Mouse (Mus musculus): ENCODE data around the gene F7. TPM values are rescaled to one million over a fixed set of nuclear protein-coding genes. Genes with fewer than 3 reads are reported as not detected.

The F7 gene
- polyA plus RNA-seq, 1 experiment from 2014 or later: 0.09 TPM

DNA sequence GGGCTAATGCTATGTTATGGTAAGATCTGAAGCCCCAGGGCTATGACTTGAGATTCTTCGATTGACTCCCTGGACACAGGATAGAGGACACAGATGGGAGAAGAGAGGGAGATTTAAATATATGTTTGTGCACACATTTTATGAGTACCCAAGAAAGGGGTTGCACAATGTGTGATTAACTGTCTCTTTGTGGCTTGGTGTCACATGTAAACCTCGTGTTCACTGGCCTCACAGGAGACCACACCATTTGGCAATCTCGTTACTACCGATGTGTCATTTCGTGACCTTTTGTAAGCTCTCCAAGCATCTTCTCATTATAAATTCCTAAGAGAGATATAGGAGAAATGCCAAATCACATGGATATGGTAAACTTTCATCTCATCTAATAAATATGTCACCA is 1.8 kb downstream of the F7 start:
- no peak for DNase-seq
- Histone ChIP-seq H3K4me2 (no peak overlapping the region), H3K27me3 (ENCODE audit: insufficient read depth, low read length) (no peaks in the 10 kb centered on the region), H3K9ac (no peak overlapping the region), H3K27ac (ENCODE audit: low read depth) (no peak overlapping the region), H3K4me3 (ENCODE audit: low read depth, low read length) (no peak overlapping the region), H3K9me3 (ENCODE audit: low read depth, low read length) (no peaks in the 10 kb centered on the region), H3K36me3 (ENCODE audit: insufficient read depth) (no peaks in the 10 kb centered on the region), H3K4me1 (ENCODE audit: insufficient read depth) (no peaks in the 10 kb centered on the region)
- TF ChIP-seq CTCF (IDR thresholded peaks at IDR 0.05; ENCODE audit: low read depth): no peak
- ATAC-seq (ENCODE audit: insufficient read depth): no peak
- 78% methylated on average over 5 of the region's 5 CpGs for WGBS

GRCm38 (mm10) chr8:13028482-13028881 is 2.6 kb downstream of the F7 start:
- no peaks in the 10 kb centered on the region for H3K27me3 ChIP-seq (ENCODE audit: insufficient read depth, low read length)
- H3K27ac ChIP-seq (ENCODE audit: low read depth): no peak overlapping the region
- ATAC-seq (ENCODE audit: insufficient read depth): no peak
- no peaks in the 10 kb centered on the region for H3K36me3 ChIP-seq (ENCODE audit: insufficient read depth)
- no peaks in the 10 kb centered on the region for H3K4me1 ChIP-seq (ENCODE audit: insufficient read depth)
- no peak overlapping the region for H3K4me2 ChIP-seq
- DNase-seq: no peak
- TF ChIP-seq CTCF (IDR thresholded peaks at IDR 0.05; ENCODE audit: low read depth): no peak
- WGBS: 67% methylated on average over 5 of the region's 5 CpGs
- H3K9me3 ChIP-seq (ENCODE audit: low read depth, low read length): no peaks in the 10 kb centered on the region
- H3K4me3 ChIP-seq (ENCODE audit: low read depth, low read length): no peak overlapping the region
- no peak overlapping the region for H3K9ac ChIP-seq

DNA sequence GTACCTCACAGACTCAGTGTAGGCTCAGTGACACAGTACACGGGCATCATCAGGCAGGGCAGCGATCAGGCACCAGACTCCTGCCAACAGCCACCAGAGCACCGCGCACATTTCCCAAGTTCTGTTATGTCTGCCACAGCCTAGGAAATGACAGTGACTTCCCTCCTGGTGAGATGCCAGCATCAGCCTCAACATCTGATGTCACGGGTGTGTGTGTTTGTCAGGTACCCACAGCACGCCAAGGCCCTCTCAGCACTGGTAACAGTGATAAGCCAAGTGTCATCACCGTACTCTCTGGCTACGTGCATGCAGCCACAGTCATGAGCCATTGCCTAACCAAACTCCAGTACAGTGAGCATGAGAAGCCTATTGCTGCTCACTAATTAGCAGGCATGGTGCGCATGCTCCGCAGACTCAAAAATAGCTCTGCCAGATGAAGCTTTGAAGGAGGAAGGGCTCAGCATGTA is 10.5 kb downstream of the F7 start:
- Histone ChIP-seq H3K4me2 (no peak overlapping the region), H3K9me3 (ENCODE audit: low read depth, low read length) (no peaks in the 10 kb centered on the region), H3K4me1 (ENCODE audit: insufficient read depth) (no peaks in the 10 kb centered on the region), H3K36me3 (ENCODE audit: insufficient read depth) (no peaks in the 10 kb centered on the region), H3K27me3 (ENCODE audit: insufficient read depth, low read length) (no peaks in the 10 kb centered on the region), H3K9ac (no peak overlapping the region), H3K27ac (ENCODE audit: low read depth) (no peak overlapping the region), H3K4me3 (ENCODE audit: low read depth, low read length) (no peak overlapping the region)
- 81% methylated on average over 10 of the region's 10 CpGs for WGBS
- DNase-seq (no peak), ATAC-seq (ENCODE audit: insufficient read depth) (no peak)
- TF ChIP-seq CTCF (IDR thresholded peaks at IDR 0.05; ENCODE audit: low read depth): no peak

DNA sequence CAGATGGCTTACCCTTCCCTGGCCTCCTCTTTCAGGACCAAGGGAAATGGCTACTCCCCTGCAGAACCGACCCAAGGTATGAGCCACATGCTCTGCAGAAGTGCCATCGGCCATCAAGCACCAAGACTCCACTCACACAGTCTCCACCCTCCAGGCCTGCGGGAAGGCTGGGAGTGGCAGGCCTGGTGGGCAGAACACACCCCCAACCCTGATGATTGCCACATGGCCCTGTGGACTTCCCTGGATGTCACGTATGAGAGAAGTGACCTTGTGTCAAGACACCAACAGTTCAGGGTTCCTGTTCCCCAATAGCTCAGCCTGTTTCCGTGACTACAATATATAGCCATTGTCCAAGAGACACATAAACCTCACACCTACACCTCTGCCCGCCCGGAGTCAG is 11.2 kb downstream of the F7 start, which contains the start of gene F10:
Gene F10, plus strand, starts transcription at position 294 of the 400 bp plus-strand sequence.
- no peak for TF ChIP-seq CTCF (IDR thresholded peaks at IDR 0.05; ENCODE audit: low read depth)
- Histone ChIP-seq H3K9me3 (ENCODE audit: low read depth, low read length) (no peaks in the 10 kb centered on the region), H3K27ac (ENCODE audit: low read depth) (no peak within 1 kb of the TSS), H3K4me1 (ENCODE audit: insufficient read depth) (no peaks in the 10 kb centered on the region), H3K27me3 (ENCODE audit: insufficient read depth, low read length) (no peaks in the 10 kb centered on the region), H3K36me3 (ENCODE audit: insufficient read depth) (no peaks in the 10 kb centered on the region), H3K9ac (no peak within 1 kb of the TSS), H3K4me2 (no peak within 1 kb of the TSS), H3K4me3 (ENCODE audit: low read depth, low read length) (no peak within 1 kb of the TSS)
- ATAC-seq (ENCODE audit: insufficient read depth): no peak
- 67% methylated on average over 7 of the region's 7 CpGs for WGBS
- no peak for DNase-seq

DNA sequence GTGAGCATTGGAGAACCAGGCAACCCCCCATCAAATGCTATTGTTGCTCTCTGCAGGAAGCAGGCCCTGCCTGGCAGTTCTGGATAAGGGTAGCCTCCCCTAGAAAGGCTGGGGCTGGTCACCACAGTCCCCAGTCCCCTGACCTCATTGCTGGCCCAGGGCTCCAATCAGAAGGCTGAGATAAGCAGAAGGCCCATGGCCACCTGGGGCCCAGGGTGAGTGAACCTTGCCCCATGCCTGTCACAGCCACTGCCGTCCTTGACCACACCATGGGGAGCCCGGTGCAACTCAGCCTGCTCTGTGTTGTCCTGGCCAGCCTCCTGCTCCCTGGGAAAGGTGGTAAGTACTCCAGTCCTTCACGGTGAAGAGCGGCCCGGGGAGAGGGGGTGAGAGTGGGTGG is 11.7 kb downstream of the F7 start:
- no peak overlapping the region for H3K4me2 ChIP-seq
- no peak for DNase-seq
- 30% methylated on average over 5 of the region's 5 CpGs for WGBS
- no peaks in the 10 kb centered on the region for H3K36me3 ChIP-seq (ENCODE audit: insufficient read depth)
- H3K9me3 ChIP-seq (ENCODE audit: low read depth, low read length): no peaks in the 10 kb centered on the region
- no peak overlapping the region for H3K9ac ChIP-seq
- TF ChIP-seq CTCF (IDR thresholded peaks at IDR 0.05; ENCODE audit: low read depth): no peak
- ATAC-seq (ENCODE audit: insufficient read depth): no peak
- H3K27ac ChIP-seq (ENCODE audit: low read depth): no peak overlapping the region
- H3K4me3 ChIP-seq (ENCODE audit: low read depth, low read length): no peak overlapping the region
- H3K27me3 ChIP-seq (ENCODE audit: insufficient read depth, low read length): no peaks in the 10 kb centered on the region
- H3K4me1 ChIP-seq (ENCODE audit: insufficient read depth): no peaks in the 10 kb centered on the region

DNA sequence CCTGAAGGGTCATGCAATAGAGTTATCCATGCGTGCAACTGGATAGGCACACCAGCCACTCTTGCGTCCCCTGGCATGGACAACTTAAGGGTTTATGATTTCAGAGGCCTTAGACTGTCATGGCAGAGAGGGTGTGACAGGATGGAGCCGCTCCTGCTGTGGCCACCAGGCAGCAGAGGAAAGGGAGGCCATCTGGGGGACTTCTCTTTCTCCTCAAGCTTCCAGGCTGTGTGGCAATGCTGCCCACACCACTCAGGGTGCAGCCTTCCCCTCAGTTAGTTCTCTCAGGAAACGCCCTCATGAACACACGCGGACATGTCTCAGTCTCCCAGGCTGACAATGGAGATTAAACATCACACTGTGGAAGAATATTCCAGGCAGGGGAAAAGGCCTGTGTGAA is 13.2 kb downstream of the F7 start:
- no peaks in the 10 kb centered on the region for H3K4me1 ChIP-seq (ENCODE audit: insufficient read depth)
- no peak for TF ChIP-seq CTCF (IDR thresholded peaks at IDR 0.05; ENCODE audit: low read depth)
- H3K9ac ChIP-seq: no peak overlapping the region
- no peak overlapping the region for H3K27ac ChIP-seq (ENCODE audit: low read depth)
- ATAC-seq (ENCODE audit: insufficient read depth) (no peak), DNase-seq (no peak)
- no peak overlapping the region for H3K4me3 ChIP-seq (ENCODE audit: low read depth, low read length)
- no peaks in the 10 kb centered on the region for H3K9me3 ChIP-seq (ENCODE audit: low read depth, low read length)
- H3K27me3 ChIP-seq (ENCODE audit: insufficient read depth, low read length): no peaks in the 10 kb centered on the region
- H3K4me2 ChIP-seq: no peak overlapping the region
- H3K36me3 ChIP-seq (ENCODE audit: insufficient read depth): no peaks in the 10 kb centered on the region
- WGBS: 69% methylated on average over 6 of the region's 6 CpGs

GRCm38 (mm10) chr8:13041459-13041858 is 15.6 kb downstream of the F7 start:
- Histone ChIP-seq H3K9ac (no peak overlapping the region), H3K9me3 (ENCODE audit: low read depth, low read length) (no peaks in the 10 kb centered on the region), H3K4me1 (ENCODE audit: insufficient read depth) (no peaks in the 10 kb centered on the region), H3K36me3 (ENCODE audit: insufficient read depth) (no peaks in the 10 kb centered on the region), H3K4me2 (no peak overlapping the region), H3K4me3 (ENCODE audit: low read depth, low read length) (no peak overlapping the region), H3K27me3 (ENCODE audit: insufficient read depth, low read length) (no peaks in the 10 kb centered on the region), H3K27ac (ENCODE audit: low read depth) (no peak overlapping the region)
- no peak for DNase-seq
- WGBS: 81% methylated on average over 4 of the region's 4 CpGs
- TF ChIP-seq CTCF (IDR thresholded peaks at IDR 0.05; ENCODE audit: low read depth): no peak
- no peak for ATAC-seq (ENCODE audit: insufficient read depth)

DNA sequence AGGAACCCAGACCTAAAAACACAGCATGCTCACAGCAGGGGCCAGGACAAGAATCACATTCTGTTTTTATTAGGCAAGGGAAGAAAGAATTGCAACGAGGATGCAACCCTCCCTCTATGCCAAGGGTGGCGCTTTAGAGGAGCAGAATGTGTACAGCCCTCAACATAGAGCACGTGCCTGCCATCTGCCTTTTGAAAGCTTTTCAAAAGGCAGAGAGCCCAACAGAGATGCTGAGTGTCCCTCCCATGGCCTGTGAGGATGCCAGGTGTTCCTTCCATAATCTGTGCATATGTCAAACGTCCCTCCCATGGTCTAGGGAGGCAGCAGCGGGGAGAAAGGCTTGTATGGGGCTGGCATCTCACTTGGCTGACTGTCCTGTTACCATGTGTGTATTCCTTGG is 21.8 kb downstream of the F7 start:
- Histone ChIP-seq H3K9me3 (ENCODE audit: low read depth, low read length) (no peaks in the 10 kb centered on the region), H3K36me3 (ENCODE audit: insufficient read depth) (no peaks in the 10 kb centered on the region), H3K27me3 (ENCODE audit: insufficient read depth, low read length) (no peaks in the 10 kb centered on the region), H3K4me3 (ENCODE audit: low read depth, low read length) (no peak overlapping the region), H3K4me2 (no peak overlapping the region), H3K4me1 (ENCODE audit: insufficient read depth) (no peaks in the 10 kb centered on the region), H3K27ac (ENCODE audit: low read depth) (no peak overlapping the region), H3K9ac (no peak overlapping the region)
- ATAC-seq (ENCODE audit: insufficient read depth) (no peak), DNase-seq (no peak)
- TF ChIP-seq CTCF (IDR thresholded peaks at IDR 0.05; ENCODE audit: low read depth): no peak
- WGBS: 57% methylated on average over 5 of the region's 5 CpGs
